Comparison of ENCODE assay signal across 16 mouse cellular contexts in the genomic region with DNA sequence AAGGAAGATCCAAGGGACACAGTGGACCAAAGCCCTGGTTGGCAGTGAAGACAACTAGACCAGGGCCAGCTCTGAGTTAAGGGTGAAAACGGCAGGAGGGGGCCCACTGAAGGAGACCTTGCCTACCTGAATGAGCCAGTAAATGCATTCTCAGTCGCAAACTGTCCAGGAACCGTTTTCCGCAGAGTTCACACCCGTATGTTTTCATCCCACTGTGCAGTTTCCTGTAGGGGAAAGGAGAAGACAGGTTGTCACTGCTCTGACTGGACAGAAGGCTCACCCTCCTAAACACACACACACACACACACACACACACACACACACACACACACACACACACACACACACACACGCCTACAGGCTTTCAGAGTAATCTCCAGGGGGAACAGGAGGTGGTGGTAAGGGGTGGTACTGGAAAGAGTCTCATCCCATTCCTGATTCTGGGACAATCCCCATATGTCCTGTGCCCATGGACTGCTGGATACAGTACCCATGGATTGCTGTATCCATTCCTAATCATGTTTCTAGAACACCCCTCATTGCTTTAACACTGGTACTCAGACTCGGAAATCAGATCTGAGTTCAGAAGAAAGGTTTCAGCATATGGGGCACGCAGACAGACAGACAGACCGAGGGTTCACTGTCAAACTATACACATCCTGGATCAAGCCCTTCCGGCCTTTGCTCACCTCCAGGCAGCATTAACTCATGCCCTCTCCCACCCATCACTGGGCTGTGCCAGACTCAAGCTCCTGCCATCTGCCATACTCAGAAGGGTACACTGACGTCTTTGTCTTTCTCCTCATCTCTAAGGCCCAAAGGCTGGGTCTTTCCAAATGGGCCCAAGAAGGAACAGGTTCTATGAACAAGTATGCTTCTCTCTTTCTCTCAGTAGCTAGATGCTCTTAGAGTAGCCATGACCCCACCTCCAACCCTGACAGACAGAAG.
DNase-seq lines count a peak whose midpoint lies in the region; ATAC-seq and TF ChIP-seq lines count a peak whose summit lies in the region.
"Had no signal": no experiment of that assay in that cellular context is flagged by ENCODE, and none has a peak within 500 bp of the region (broad histone marks: within the 10 kb centered on the region; RNA-seq: fewer than 3 reads in every experiment).

No protein-coding gene starts in this region.

- ATAC-seq in lung, embryonic 16.5 days (ENCODE audit: low read depth): no peak
- ATAC-seq: forebrain, embryonic 14.5 days; intestine, embryonic 16.5 days had no signal

- intact Hi-C loops in gastrocnemius, adult 2 months (cut with DNase I): no loop called here

- H3K4me3 ChIP-seq in gastrocnemius, adult 2 months: peak overlapping the region; percentile 37
- H3K4me3 ChIP-seq in layer of hippocampus, adult 2 months: no peak overlapping the region
- H3K4me3 ChIP-seq in lung, embryonic 16.5 days (ENCODE audit: low read length): no peak overlapping the region
- H3K4me3 ChIP-seq: embryonic facial prominence, embryonic 10.5 days; hindbrain, embryonic 15.5 days had no signal

- WGBS in lung, embryonic 16.5 days: 87% methylated on average over 11 of the region's 11 CpGs

- H3K27ac ChIP-seq in gastrocnemius, adult 2 months: peak overlapping the region; percentile 100
- peak overlapping the region; percentile 99 for H3K27ac ChIP-seq in layer of hippocampus, adult 2 months
- peak overlapping the region; percentile 61 for H3K27ac ChIP-seq in lung, embryonic 16.5 days (ENCODE audit: low read length)
- H3K27ac ChIP-seq: embryonic facial prominence, embryonic 10.5 days; hindbrain, embryonic 15.5 days had no signal

- no peak overlapping the region for H3K4me2 ChIP-seq in lung, embryonic 16.5 days (ENCODE audit: low read depth, low read length)
- H3K4me2 ChIP-seq: hindbrain, embryonic 15.5 days had no signal

- H3K9ac ChIP-seq in lung, embryonic 16.5 days (ENCODE audit: low read length): no peak overlapping the region
- H3K9ac ChIP-seq: hindbrain, embryonic 15.5 days had no signal

- no peaks in the 10 kb centered on the region for H3K27me3 ChIP-seq in lung, embryonic 16.5 days (ENCODE audit: control insufficient read depth, insufficient read depth, low read depth, low read length)
- H3K27me3 ChIP-seq: hindbrain, embryonic 15.5 days had no signal

- no peak for TF ChIP-seq CTCF in gastrocnemius, adult 2 months (IDR thresholded peaks at IDR 0.05)
- no peak for TF ChIP-seq CTCF in layer of hippocampus, adult 2 months (conservative IDR thresholded peaks at IDR 0.05)

- H3K36me3 ChIP-seq in lung, embryonic 16.5 days (ENCODE audit: control insufficient read depth, insufficient read depth, low read length): no peaks in the 10 kb centered on the region
- H3K36me3 ChIP-seq: hindbrain, embryonic 15.5 days had no signal

- no peak for DNase-seq in gastrocnemius, adult 2 months
- DNase-seq in gastrocnemius, postnatal 4 days (ENCODE audit: low spot score in 2 of 2): no peak
- no peak for DNase-seq in layer of hippocampus, adult 2 months (ENCODE audit: low spot score in 2 of 2)
- no peak for DNase-seq in layer of hippocampus, postnatal 14 days (ENCODE audit: low spot score in 2 of 2)
- DNase-seq in lung, postnatal 36 days: no peak
- DNase-seq in right cerebral cortex, postnatal 10 days (ENCODE audit: low spot score in 2 of 2): no peak
- DNase-seq: adrenal gland, adult 2 months; adrenal gland, postnatal 25 days; cerebellum, adult 8-10 months; gastrocnemius, postnatal 10 days; heart, postnatal 10 days had no signal

- no peaks in the 10 kb centered on the region for H3K9me3 ChIP-seq in lung, embryonic 16.5 days (ENCODE audit: control insufficient read depth, low read length)
- H3K9me3 ChIP-seq: embryonic facial prominence, embryonic 10.5 days; hindbrain, embryonic 15.5 days had no signal

- H3K4me1 ChIP-seq in lung, embryonic 16.5 days (replicated peaks; ENCODE audit: control insufficient read depth, insufficient read depth, low read length): peaks cover 45% of the 10 kb centered on the region
